Mouse (Mus musculus) spleen, adult 2 months (tissue): ENCODE results near the gene Tmem95. TPM values are rescaled to one million over a fixed set of nuclear protein-coding genes. Genes with fewer than 3 reads are reported as not detected.
A peak's percentile ranks its signal among the peaks of the same experiment; 100 is the strongest.

Source experiments
- DNase-seq, 2 experiments: peaks; one replicate each; pipeline versions ENCODE4 v3.0.0 to v3.0.0-alpha.2; 2012 to 2021; ENCODE audit warnings: low spot score in 2 of 2, low read depth in 1 of 2
- H3K27ac ChIP-seq: fragments of 200-500 bp; 2 replicates; pipeline ENCODE4 v1.5.1; 2012; ENCODE audit warnings: low read length, inconsistent platforms; ENCODE audit not compliant: insufficient read depth
- H3K27me3 ChIP-seq: fragments of 200-500 bp; 2 replicates; pipeline ENCODE4 v1.6.1; 2012; ENCODE audit warnings: mild to moderate bottlenecking, moderate library complexity, low read length, inconsistent platforms; ENCODE audit not compliant: control insufficient read depth, insufficient read depth
- H3K36me3 ChIP-seq: fragments of 200-500 bp; 2 replicates; pipeline ENCODE4 v1.6.1; 2012; ENCODE audit warnings: mild to moderate bottlenecking, low read length, inconsistent platforms; ENCODE audit not compliant: control insufficient read depth, insufficient read depth
- H3K4me1 ChIP-seq: fragments of 200-500 bp; 2 replicates; pipeline ENCODE4 v1.6.1; 2011; ENCODE audit warnings: inconsistent platforms; ENCODE audit not compliant: control insufficient read depth, insufficient read depth, insufficient read length
- H3K4me3 ChIP-seq: fragments of 200-500 bp; 2 replicates; pipeline ENCODE4 v1.5.1; 2011; ENCODE audit warnings: mild to moderate bottlenecking, inconsistent platforms; ENCODE audit not compliant: insufficient read depth, insufficient read length; ENCODE audit errors: extremely low read depth
- CTCF ChIP-seq: fragments of 200-500 bp; IDR thresholded peaks from 2 replicates; pipeline ENCODE4 v1.5.1; 2011; ENCODE audit warnings: mild to moderate bottlenecking, inconsistent platforms; ENCODE audit not compliant: insufficient read depth, insufficient read length, insufficient replicate concordance; ENCODE audit errors: extremely low read depth
- POLR2A ChIP-seq: fragments of 200-500 bp; IDR thresholded peaks from 2 replicates; pipeline ENCODE4 v1.6.1; 2011; ENCODE audit warnings: low read depth, low read length, inconsistent platforms
- WGBS: fragments of 180-500 bp; shearing (Covaris S2); methylation state at CpG from one replicate; pipeline ENCODE4 v1.1.7; 2018; 5-methylcytosine and 5-hydroxymethylcytosine counted together
- polyA plus RNA-seq: library from polyadenylated mRNA; depleted of rRNA; stranded (reverse); fragments of >200 nt; gene quantifications from 2 replicates; pipeline ENCODE4 v1.2.3, GENCODE M21; 2012

Gene Tmem95
- polyA plus RNA-seq, 1 experiment = not detected

- Histone ChIP-seq H3K27me3 (no peaks in the 10 kb centered on the region), H3K4me3 (no peak overlapping the region), H3K4me1 (peaks cover 8% of the 10 kb centered on the region), H3K36me3 (peaks cover 50% of the 10 kb centered on the region), H3K27ac (no peak overlapping the region)
- 91% methylated on average over 8 of the region's 8 CpGs for WGBS
- DNase-seq = no peak
- no peak for TF ChIP-seq POLR2A
- TF ChIP-seq CTCF = no peak
Measured at GRCm38 (mm10) chr11:69910177-69910576, 32.4 kb upstream of the Tmem95 start.

- H3K4me3 ChIP-seq = no peak overlapping the region
- H3K36me3 ChIP-seq = peaks cover 51% of the 10 kb centered on the region
- H3K27me3 ChIP-seq = no peaks in the 10 kb centered on the region
Measured at GRCm38 (mm10) chr11:69909174-69909573, 31.4 kb upstream of the Tmem95 start.

GRCm38 (mm10) chr11:69908645-69909044 is 30.8 kb upstream of the Tmem95 start:
- Histone ChIP-seq H3K36me3 (peaks cover 56% of the 10 kb centered on the region), H3K4me3 (no peak overlapping the region), H3K4me1 (peaks cover 4% of the 10 kb centered on the region; the same call in 1 of the 2 replicates), H3K27ac (no peak overlapping the region), H3K27me3 (no peaks in the 10 kb centered on the region)
- WGBS = 94% methylated on average over 11 of the region's 11 CpGs
- no peak for DNase-seq
- no peak for TF ChIP-seq CTCF
- TF ChIP-seq POLR2A = no peak

More at GRCm38 (mm10) chr11:69909174-69909573, 31.4 kb upstream of the Tmem95 start:
- Histone ChIP-seq H3K27ac (no peak overlapping the region), H3K4me1 (peaks cover 4% of the 10 kb centered on the region; the same call in 1 of the 2 replicates)
- 94% methylated on average over 5 of the region's 5 CpGs for WGBS
- TF ChIP-seq CTCF (no peak), POLR2A (no peak)
- no peak for DNase-seq

GRCm38 (mm10) chr11:69904311-69904710 is 26.5 kb upstream of the Tmem95 start:
- H3K4me3 ChIP-seq = no peak overlapping the region
- WGBS = 92% methylated on average over 9 of the region's 9 CpGs
- H3K27me3 ChIP-seq = no peaks in the 10 kb centered on the region
- no peak for DNase-seq
- H3K4me1 ChIP-seq = peaks cover 2% of the 10 kb centered on the region; the same call in 1 of the 2 replicates
- peaks cover 41% of the 10 kb centered on the region for H3K36me3 ChIP-seq
- TF ChIP-seq POLR2A (no peak), CTCF (no peak)
- no peak overlapping the region for H3K27ac ChIP-seq

GRCm38 (mm10) chr11:69902972-69903371 is 25.2 kb upstream of the Tmem95 start:
- no peak overlapping the region for H3K4me3 ChIP-seq
- no peaks in the 10 kb centered on the region for H3K27me3 ChIP-seq
- 93% methylated on average over 13 of the region's 13 CpGs for WGBS
- peaks cover 30% of the 10 kb centered on the region for H3K36me3 ChIP-seq
- no peak for DNase-seq
- H3K27ac ChIP-seq = no peak overlapping the region
- peaks cover 2% of the 10 kb centered on the region; the same call in 1 of the 2 replicates for H3K4me1 ChIP-seq
- TF ChIP-seq POLR2A (no peak), CTCF (no peak)

GRCm38 (mm10) chr11:69901993-69902392 is 24.2 kb upstream of the Tmem95 start:
- H3K4me3 ChIP-seq = peak overlapping the region; percentile 57
- no peak for DNase-seq
- H3K36me3 ChIP-seq = peaks cover 21% of the 10 kb centered on the region
- no peak for TF ChIP-seq POLR2A
- TF ChIP-seq CTCF = no peak
- H3K4me1 ChIP-seq = peaks cover 2% of the 10 kb centered on the region; the same call in 1 of the 2 replicates
- no peaks in the 10 kb centered on the region for H3K27me3 ChIP-seq
- WGBS = 1% methylated on average over 38 of the region's 39 CpGs
- H3K27ac ChIP-seq = peak overlapping the region; percentile 49; the same call in 1 of the 2 replicates

- WGBS = under 1% methylated on average over 42 of the region's 42 CpGs
- H3K4me1 ChIP-seq = peaks cover 2% of the 10 kb centered on the region; the same call in 1 of the 2 replicates
- H3K27ac ChIP-seq = peak overlapping the region; percentile 78
- no peaks in the 10 kb centered on the region for H3K27me3 ChIP-seq
- TF ChIP-seq POLR2A (peak; percentile 45; the same call in 1 of the 2 replicates), CTCF (no peak)
- H3K36me3 ChIP-seq = peaks cover 16% of the 10 kb centered on the region
- peak; percentile 88 to 91 for DNase-seq
- peak overlapping the region; percentile 57 for H3K4me3 ChIP-seq
Measured at GRCm38 (mm10) chr11:69901406-69901846, 23.6 kb upstream of the Tmem95 start.
